Mouse (Mus musculus) embryonic fibroblast, embryonic 13.5 days (primary cell): ENCODE results near the gene Pygb.

Experiments
- CTCF ChIP-seq: IDR thresholded peaks from 2 replicates; pipeline ENCODE4 v1.5.1; 2011; ENCODE audit warnings: mild to moderate bottlenecking, control low read depth, low read length, moderate library complexity, borderline replicate concordance; ENCODE audit not compliant: insufficient read depth
- POLR2A ChIP-seq: IDR thresholded peaks from 2 replicates; pipeline ENCODE4 v1.6.1; 2011; ENCODE audit warnings: low read depth, mild to moderate bottlenecking, control low read depth, low read length, moderate library complexity

GRCm38 (mm10) chr2:150820720-150821119 lies 34.2 kb downstream of the Pygb start:
- TF ChIP-seq CTCF (no peak), POLR2A (no peak)
